ENCODE assay signal across 30 mouse cellular contexts in genomic region chr2:167529935-167530513, GRCm38 (mm10). TPM values are rescaled to one million over a fixed set of nuclear protein-coding genes. Genes with fewer than 3 reads are reported as not detected.
A peak's percentile ranks its signal among the peaks of the same experiment; 100 is the strongest.
DNase-seq lines count a peak whose midpoint lies in the region; ATAC-seq lines count a peak whose summit lies in the region.
"Had no signal": no experiment of that assay in that cellular context is flagged by ENCODE, and none has a peak within 500 bp of the region (broad histone marks: within the 10 kb centered on the region; RNA-seq: fewer than 3 reads in every experiment).

No protein-coding gene starts in this region.

- intact Hi-C loops in gastrocnemius, postnatal 14 days (cut with DNase I; ENCODE audit: low total_unique reads) = loop anchor here (5.0 kb wide), 1 partner anchor 372 kb away; no protein-coding TSS in a partner anchor

- no peaks in the 10 kb centered on the region for H3K36me3 ChIP-seq in kidney, embryonic 16.5 days (ENCODE audit: insufficient read depth, low read length)
- H3K36me3 ChIP-seq in neural tube, embryonic 12.5 days = no peaks in the 10 kb centered on the region
- H3K36me3 ChIP-seq in intestine, embryonic 15.5 days = no peaks in the 10 kb centered on the region
- H3K36me3 ChIP-seq: embryonic facial prominence, embryonic 13.5 days; G1E; limb, embryonic 10.5 days; limb, embryonic 15.5 days; liver, embryonic 13.5 days had no signal

- ATAC-seq in kidney, embryonic 16.5 days (ENCODE audit: low FRiP score, low TSS enrichment) = no peak
- 0 out of 2 replicates have a peak, but pooled peaks have one; percentile 21 for ATAC-seq in neural tube, embryonic 12.5 days (ENCODE audit: low FRiP score, low read depth)
- ATAC-seq in intestine, embryonic 15.5 days = no peak
- ATAC-seq: CD4-positive, CD25-positive, alpha-beta regulatory T cell, adult 4 months; hindbrain, embryonic 16.5 days; intestine, embryonic 16.5 days; lung, postnatal 0 days had no signal

- H3K27ac ChIP-seq in kidney, embryonic 16.5 days (ENCODE audit: low read length) = no peak overlapping the region
- H3K27ac ChIP-seq in neural tube, embryonic 12.5 days = no peak overlapping the region
- no peak overlapping the region for H3K27ac ChIP-seq in intestine, embryonic 15.5 days
- H3K27ac ChIP-seq: embryonic facial prominence, embryonic 13.5 days; limb, embryonic 10.5 days; limb, embryonic 15.5 days; liver, embryonic 13.5 days; stomach, postnatal 0 days had no signal

- no peak overlapping the region for H3K4me3 ChIP-seq in kidney, embryonic 16.5 days (ENCODE audit: low read length)
- H3K4me3 ChIP-seq in neural tube, embryonic 12.5 days = no peak overlapping the region
- no peak overlapping the region for H3K4me3 ChIP-seq in intestine, embryonic 15.5 days (replicated peaks)
- H3K4me3 ChIP-seq: embryonic facial prominence, embryonic 13.5 days; limb, embryonic 10.5 days; limb, embryonic 15.5 days; liver, embryonic 13.5 days; megakaryocyte, embryonic 14.5 days had no signal

- no peaks in the 10 kb centered on the region for H3K27me3 ChIP-seq in kidney, embryonic 16.5 days (ENCODE audit: insufficient read depth, low read length)
- H3K27me3 ChIP-seq in neural tube, embryonic 12.5 days (replicated peaks) = no peaks in the 10 kb centered on the region; the same call in 1 of the 2 replicates
- no peaks in the 10 kb centered on the region for H3K27me3 ChIP-seq in intestine, embryonic 15.5 days (replicated peaks)
- H3K27me3 ChIP-seq: embryonic facial prominence, embryonic 13.5 days; limb, embryonic 15.5 days had no signal

- peak; percentile 2 for DNase-seq in gastrocnemius, postnatal 14 days
- DNase-seq in gastrocnemius, adult 18-20 months (ENCODE audit: low spot score) = no peak
- DNase-seq in kidney, postnatal 4 days = no peak
- DNase-seq in neural tube, embryonic 10.5 days (ENCODE audit: extremely low spot score, low spot score) = no peak
- DNase-seq: adrenal gland, postnatal 25 days; cerebellum, adult 11-12 months; cerebellum, adult 9-11 months; kidney, adult 8-10 months; kidney, postnatal 10 days; layer of hippocampus, adult 9-11 months; liver, embryonic 13.5 days; lung, adult 18-20 months; right cerebral cortex, adult 18-20 months; right cerebral cortex, postnatal 4 days; thymus, adult 18-20 months; thymus, postnatal 25 days had no signal

- 0 out of 2 replicates have a peak overlapping the region, but pooled peaks have one; percentile 35 for H3K9ac ChIP-seq in kidney, embryonic 16.5 days (replicated peaks; ENCODE audit: low read length)
- no peak overlapping the region for H3K9ac ChIP-seq in neural tube, embryonic 12.5 days
- no peak overlapping the region for H3K9ac ChIP-seq in intestine, embryonic 15.5 days
- H3K9ac ChIP-seq: embryonic facial prominence, embryonic 13.5 days; limb, embryonic 15.5 days; liver, embryonic 13.5 days had no signal

- H3K4me2 ChIP-seq in kidney, embryonic 16.5 days (replicated peaks; ENCODE audit: low read depth, low read length) = no peak overlapping the region
- H3K4me2 ChIP-seq in neural tube, embryonic 12.5 days (replicated peaks) = no peak overlapping the region
- no peak overlapping the region for H3K4me2 ChIP-seq in intestine, embryonic 15.5 days (replicated peaks)
- H3K4me2 ChIP-seq: embryonic facial prominence, embryonic 13.5 days; limb, embryonic 15.5 days; liver, embryonic 13.5 days had no signal

- H3K4me1 ChIP-seq in kidney, embryonic 16.5 days (ENCODE audit: insufficient read depth, low read length) = no peaks in the 10 kb centered on the region
- H3K4me1 ChIP-seq in neural tube, embryonic 12.5 days = peaks cover 3% of the 10 kb centered on the region; the same call in 1 of the 2 replicates
- no peaks in the 10 kb centered on the region for H3K4me1 ChIP-seq in intestine, embryonic 15.5 days (replicated peaks)
- H3K4me1 ChIP-seq: embryonic facial prominence, embryonic 13.5 days; limb, embryonic 15.5 days had no signal

- no peaks in the 10 kb centered on the region for H3K9me3 ChIP-seq in kidney, embryonic 16.5 days (ENCODE audit: low read length)
- no peaks in the 10 kb centered on the region for H3K9me3 ChIP-seq in neural tube, embryonic 12.5 days
- H3K9me3 ChIP-seq in intestine, embryonic 15.5 days = no peaks in the 10 kb centered on the region
- H3K9me3 ChIP-seq: embryonic facial prominence, embryonic 13.5 days; G1E; limb, embryonic 10.5 days; limb, embryonic 15.5 days; liver, embryonic 13.5 days; megakaryocyte, embryonic 14.5 days had no signal

- WGBS in kidney, embryonic 16.5 days = 48% methylated on average over 5 of the region's 5 CpGs
- 15% methylated on average over 5 of the region's 5 CpGs for WGBS in neural tube, embryonic 12.5 days
- WGBS in intestine, embryonic 15.5 days = 56% methylated on average over 5 of the region's 5 CpGs

RNA-seq across cellular contexts. Expression of gene Snai1, which starts 8.0 kb away (rescaled TPM):
- total RNA-seq in gastrocnemius, postnatal 14 days (2021) = 1 to 10 TPM; 3.2 to 3.5 TPM
- 1 to 10 TPM in 1 of 2 experiments, under 1 TPM in 1; 0.73 to 1.0 TPM for total RNA-seq in gastrocnemius, adult 18-20 months (2021)
- polyA plus RNA-seq in kidney, embryonic 16.5 days (2015; fragmentation: Nextera tagmentation; extraction: Ambion mirVana) = 40.8 and 49.3 TPM in 2 replicates
- polyA plus RNA-seq in neural tube, embryonic 12.5 days (2016; fragmentation: Nextera tagmentation; extraction: Ambion mirVana) = 21.7 and 23.2 TPM in 2 replicates
- 14.3 and 16.1 TPM in 2 replicates for polyA plus RNA-seq in intestine, embryonic 15.5 days (2015; fragmentation: Nextera tagmentation; extraction: Ambion mirVana)
- total RNA-seq: common myeloid progenitor, adult 5-6 weeks; G1E had no signal
- polyA plus RNA-seq: G1E had no signal

RNA-seq across cellular contexts. Expression of gene Spata2, which starts 37.3 kb away (rescaled TPM):
- 10 to 100 TPM; 11.6 to 15.7 TPM for total RNA-seq in gastrocnemius, postnatal 14 days (2021)
- 10 to 100 TPM; 18.4 to 19.5 TPM for total RNA-seq in gastrocnemius, adult 18-20 months (2021)
- polyA plus RNA-seq in kidney, embryonic 16.5 days (2015; fragmentation: Nextera tagmentation; extraction: Ambion mirVana) = 18.3 and 21.2 TPM in 2 replicates
- 24.2 and 25.7 TPM in 2 replicates for polyA plus RNA-seq in neural tube, embryonic 12.5 days (2016; fragmentation: Nextera tagmentation; extraction: Ambion mirVana)
- polyA plus RNA-seq in intestine, embryonic 15.5 days (2015; fragmentation: Nextera tagmentation; extraction: Ambion mirVana) = 12.7 and 13.8 TPM in 2 replicates

RNA-seq across cellular contexts. Expression of gene Rnf114, which starts 37.6 kb away (rescaled TPM):
- 10 to 100 TPM; 15.3 to 15.6 TPM for total RNA-seq in gastrocnemius, postnatal 14 days (2021)
- 10 to 100 TPM; 37.5 to 45.6 TPM for total RNA-seq in gastrocnemius, adult 18-20 months (2021)
- polyA plus RNA-seq in kidney, embryonic 16.5 days (2015; fragmentation: Nextera tagmentation; extraction: Ambion mirVana) = 104 and 108 TPM in 2 replicates
- 130 and 134 TPM in 2 replicates for polyA plus RNA-seq in neural tube, embryonic 12.5 days (2016; fragmentation: Nextera tagmentation; extraction: Ambion mirVana)
- 65.3 and 73.3 TPM in 2 replicates for polyA plus RNA-seq in intestine, embryonic 15.5 days (2015; fragmentation: Nextera tagmentation; extraction: Ambion mirVana)
